Mouse (Mus musculus) liver, embryonic 15.5 days (tissue): ENCODE measurements around the gene Tmem192. TPM values are rescaled to one million over a fixed set of nuclear protein-coding genes. Genes with fewer than 3 reads are reported as not detected.
A peak's percentile ranks its signal among the peaks of the same experiment; 100 is the strongest.

ENCODE experiments used
- ATAC-seq: fragments of 200-750 bp; cut with Nextera tagmentation; 2 replicates; pipeline ENCODE4 v1.8.0; 2017; ENCODE audit warnings: moderate number of reproducible peaks, mild to moderate bottlenecking, moderate library complexity; ENCODE audit not compliant: insufficient read depth
- H3K27ac ChIP-seq: fragments of 300-500 bp; sonication (generic); replicated peaks from 2 replicates; pipeline ENCODE4 v1.5.1; 2015; ENCODE audit warnings: mild to moderate bottlenecking, inconsistent platforms
- H3K27me3 ChIP-seq: fragments of 300-500 bp; sonication (generic); 2 replicates; pipeline ENCODE4 v1.6.1; 2015; ENCODE audit warnings: mild to moderate bottlenecking, inconsistent platforms
- H3K36me3 ChIP-seq: fragments of 300-500 bp; sonication (generic); replicated peaks from 2 replicates; pipeline ENCODE4 v1.6.1; 2015; ENCODE audit warnings: moderate library complexity, mild to moderate bottlenecking, inconsistent platforms
- H3K4me1 ChIP-seq: fragments of 300-500 bp; sonication (generic); replicated peaks from 2 replicates; pipeline ENCODE4 v1.6.1; 2015; ENCODE audit warnings: inconsistent platforms
- H3K4me2 ChIP-seq: fragments of 300-500 bp; sonication (generic); 2 replicates; pipeline ENCODE4 v1.6.1; 2015; ENCODE audit warnings: moderate library complexity, mild to moderate bottlenecking, inconsistent platforms
- H3K4me3 ChIP-seq: fragments of 300-500 bp; sonication (generic); replicated peaks from 2 replicates; pipeline ENCODE4 v1.5.1; 2015; ENCODE audit warnings: mild to moderate bottlenecking, inconsistent platforms
- H3K9ac ChIP-seq: fragments of 300-500 bp; sonication (generic); 2 replicates; pipeline ENCODE4 v1.6.1; 2015; ENCODE audit warnings: moderate library complexity, mild to moderate bottlenecking, inconsistent platforms
- H3K9me3 ChIP-seq: fragments of 300-500 bp; sonication (generic); replicated peaks from 2 replicates; pipeline ENCODE4 v1.6.1; 2016; ENCODE audit warnings: inconsistent platforms
- WGBS: fragments of 180-500 bp; shearing (Covaris S2); methylation state at CpG from one replicate; pipeline ENCODE4 v1.1.7; 2015; ENCODE audit warnings: mixed read lengths; ENCODE audit not compliant: insufficient replicate concordance; 5-methylcytosine and 5-hydroxymethylcytosine counted together
- polyA plus RNA-seq: library from polyadenylated mRNA; unstranded; fragments of >200 nt; fragmentation: Nextera tagmentation; extraction: Ambion mirVana; gene quantifications from 2 replicates; pipeline ENCODE4 v1.2.1, GENCODE M21; 2015

Tmem192 gene
- polyA plus RNA-seq, 1 experiment from 2014 or later, result 11.9 TPM

- H3K4me1 ChIP-seq, result no peaks in the 10 kb centered on the region
- no peak overlapping the region for H3K27ac ChIP-seq
- H3K27me3 ChIP-seq, result no peaks in the 10 kb centered on the region
- no peak overlapping the region for H3K4me3 ChIP-seq
- no peak for ATAC-seq
- H3K4me2 ChIP-seq, result no peak overlapping the region
- H3K9ac ChIP-seq, result no peak overlapping the region
- WGBS, result 67% methylated on average over 6 of the region's 6 CpGs
- no peaks in the 10 kb centered on the region for H3K9me3 ChIP-seq
- no peaks in the 10 kb centered on the region for H3K36me3 ChIP-seq
Observed at GRCm38 (mm10) chr8:64928938-64929337, 18.0 kb upstream of the Tmem192 start.

- Histone ChIP-seq H3K36me3 (no peaks in the 10 kb centered on the region), H3K4me1 (no peaks in the 10 kb centered on the region), H3K27me3 (no peaks in the 10 kb centered on the region), H3K9ac (no peak overlapping the region), H3K27ac (no peak overlapping the region), H3K9me3 (no peaks in the 10 kb centered on the region), H3K4me3 (no peak overlapping the region), H3K4me2 (no peak overlapping the region)
- 58% methylated on average over 3 of the region's 3 CpGs for WGBS
- ATAC-seq, result no peak
Observed at GRCm38 (mm10) chr8:64934997-64935396, 12.0 kb upstream of the Tmem192 start.

- Histone ChIP-seq H3K4me2 (no peak overlapping the region), H3K27ac (no peak overlapping the region), H3K36me3 (no peaks in the 10 kb centered on the region), H3K9ac (no peak overlapping the region), H3K4me3 (no peak overlapping the region), H3K9me3 (no peaks in the 10 kb centered on the region), H3K4me1 (peaks cover 4% of the 10 kb centered on the region; the same call in 1 of the 2 replicates), H3K27me3 (peaks cover 15% of the 10 kb centered on the region; the same call in 1 of the 2 replicates)
- 63% methylated on average over 8 of the region's 8 CpGs for WGBS
- no peak for ATAC-seq
Observed at GRCm38 (mm10) chr8:64941019-64941418, 6.0 kb upstream of the Tmem192 start.

- Histone ChIP-seq H3K36me3 (no peaks in the 10 kb centered on the region), H3K4me1 (peaks cover 8% of the 10 kb centered on the region), H3K9ac (no peak overlapping the region), H3K9me3 (no peaks in the 10 kb centered on the region), H3K4me3 (no peak overlapping the region), H3K4me2 (no peak overlapping the region), H3K27ac (no peak overlapping the region), H3K27me3 (peaks cover 15% of the 10 kb centered on the region; the same call in 1 of the 2 replicates)
- no peak for ATAC-seq
- WGBS, result 14% methylated on average over 9 of the region's 9 CpGs
Observed at GRCm38 (mm10) chr8:64941495-64941894, 5.5 kb upstream of the Tmem192 start.

DNA sequence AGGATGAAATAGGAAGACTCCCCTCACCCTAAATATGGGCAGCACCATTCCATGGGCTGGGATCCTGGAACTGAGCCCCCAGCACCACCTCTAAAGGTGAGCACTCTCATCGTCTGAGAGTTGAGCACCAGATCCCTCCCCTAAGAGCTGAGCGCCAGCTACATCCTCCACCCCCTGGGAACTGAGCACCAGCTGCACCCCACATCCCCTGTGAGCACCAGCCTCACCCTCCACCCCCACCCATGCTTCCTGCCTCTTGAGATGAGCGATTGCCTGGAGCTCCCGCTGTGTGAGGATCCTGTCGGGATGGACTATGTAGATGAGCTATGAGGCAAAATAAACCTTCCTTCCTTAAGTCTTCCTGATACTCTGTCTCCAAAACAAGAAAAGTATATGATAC lies 4.0 kb upstream of the Tmem192 start:
- H3K9me3 ChIP-seq, result no peaks in the 10 kb centered on the region
- WGBS, result 16% methylated on average over 5 of the region's 5 CpGs
- ATAC-seq, result no peak

GRCm38 (mm10) chr8:64944831-64945230 lies 2.2 kb upstream of the Tmem192 start:
- no peak overlapping the region for H3K4me3 ChIP-seq
- 19% methylated on average over 5 of the region's 5 CpGs for WGBS
- no peak overlapping the region for H3K4me2 ChIP-seq
- peaks cover 15% of the 10 kb centered on the region; the same call in 1 of the 2 replicates for H3K27me3 ChIP-seq
- no peak overlapping the region for H3K27ac ChIP-seq
- no peaks in the 10 kb centered on the region for H3K36me3 ChIP-seq
- no peak overlapping the region for H3K9ac ChIP-seq
- peaks cover 19% of the 10 kb centered on the region for H3K4me1 ChIP-seq
- ATAC-seq, result no peak
- H3K9me3 ChIP-seq, result no peaks in the 10 kb centered on the region

More for the DNA sequence above, 4.0 kb upstream of the Tmem192 start:
- Histone ChIP-seq H3K4me1 (peaks cover 19% of the 10 kb centered on the region), H3K4me3 (no peak overlapping the region), H3K27ac (no peak overlapping the region), H3K9ac (no peak overlapping the region), H3K27me3 (peaks cover 15% of the 10 kb centered on the region; the same call in 1 of the 2 replicates), H3K4me2 (no peak overlapping the region), H3K36me3 (no peaks in the 10 kb centered on the region)

DNA sequence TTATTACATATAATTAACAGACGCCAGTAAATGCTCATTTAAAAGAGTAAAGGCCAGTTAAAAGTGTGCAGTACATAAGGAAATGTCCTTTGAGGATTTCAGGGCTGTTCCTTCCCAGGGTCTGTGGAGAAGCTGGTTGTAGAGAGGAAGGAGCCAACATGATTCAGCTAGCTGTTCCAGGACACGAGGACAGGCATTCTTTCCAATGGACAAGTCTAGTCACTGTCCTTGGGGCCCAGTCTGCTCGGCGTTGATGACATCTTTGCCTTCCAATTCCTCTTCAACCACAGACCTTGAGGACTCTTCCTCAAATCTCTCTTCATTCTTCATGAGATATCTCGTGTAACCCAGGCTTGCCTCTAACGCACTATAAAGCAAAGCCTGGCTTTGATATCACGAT lies 1.4 kb upstream of the Tmem192 start:
- Histone ChIP-seq H3K36me3 (no peaks in the 10 kb centered on the region), H3K27ac (no peak overlapping the region), H3K27me3 (peaks cover 15% of the 10 kb centered on the region; the same call in 1 of the 2 replicates), H3K9ac (no peak overlapping the region), H3K4me2 (0 out of 2 replicates have a peak overlapping the region, but pooled peaks have one; percentile 90), H3K4me1 (peaks cover 19% of the 10 kb centered on the region), H3K4me3 (no peak overlapping the region), H3K9me3 (no peaks in the 10 kb centered on the region)
- WGBS, result 34% methylated on average over 7 of the region's 7 CpGs
- no peak for ATAC-seq

- peak overlapping the region; percentile 90 for H3K4me2 ChIP-seq
- H3K27ac ChIP-seq, result no peak overlapping the region
- WGBS, result 32% methylated on average over 8 of the region's 8 CpGs
- no peaks in the 10 kb centered on the region for H3K9me3 ChIP-seq
- H3K36me3 ChIP-seq, result no peaks in the 10 kb centered on the region
- peak overlapping the region; percentile 75 for H3K4me3 ChIP-seq
- no peak for ATAC-seq
- H3K9ac ChIP-seq, result no peak overlapping the region
- H3K27me3 ChIP-seq, result peaks cover 15% of the 10 kb centered on the region; the same call in 1 of the 2 replicates
- peaks cover 19% of the 10 kb centered on the region for H3K4me1 ChIP-seq
Observed at GRCm38 (mm10) chr8:64946441-64946819, 555 bp upstream of the Tmem192 start.

- peaks cover 10% of the 10 kb centered on the region; the same call in 1 of the 2 replicates for H3K27me3 ChIP-seq
- peak overlapping the region; percentile 64 for H3K9ac ChIP-seq
- 8% methylated on average over 10 of the region's 10 CpGs for WGBS
- peak overlapping the region; percentile 75 for H3K4me3 ChIP-seq
- peak overlapping the region; percentile 83 for H3K27ac ChIP-seq
- no peaks in the 10 kb centered on the region for H3K36me3 ChIP-seq
- ATAC-seq, result no peak
- H3K4me2 ChIP-seq, result peak overlapping the region; percentile 90
- H3K9me3 ChIP-seq, result no peaks in the 10 kb centered on the region
- H3K4me1 ChIP-seq, result peaks cover 19% of the 10 kb centered on the region
Observed at GRCm38 (mm10) chr8:64947698-64948034, 681 bp downstream of the Tmem192 start.

- ATAC-seq, result no peak
- Histone ChIP-seq H3K4me3 (no peak overlapping the region), H3K27ac (no peak overlapping the region), H3K4me2 (no peak overlapping the region), H3K27me3 (peaks cover 3% of the 10 kb centered on the region; the same call in 1 of the 2 replicates), H3K4me1 (peaks cover 19% of the 10 kb centered on the region), H3K36me3 (no peaks in the 10 kb centered on the region), H3K9me3 (no peaks in the 10 kb centered on the region), H3K9ac (no peak overlapping the region)
- WGBS, result 73% methylated on average over 1 of the region's 1 CpGs
Observed at GRCm38 (mm10) chr8:64948371-64948770, 1.4 kb downstream of the Tmem192 start.

- no peaks in the 10 kb centered on the region for H3K36me3 ChIP-seq
- H3K27me3 ChIP-seq, result no peaks in the 10 kb centered on the region
- H3K9me3 ChIP-seq, result no peaks in the 10 kb centered on the region
- no peak for ATAC-seq
- no peak overlapping the region for H3K27ac ChIP-seq
- H3K9ac ChIP-seq, result no peak overlapping the region
- 81% methylated on average over 6 of the region's 6 CpGs for WGBS
- H3K4me1 ChIP-seq, result peaks cover 8% of the 10 kb centered on the region; the same call in 1 of the 2 replicates
- H3K4me3 ChIP-seq, result no peak overlapping the region
- no peak overlapping the region for H3K4me2 ChIP-seq
Observed at GRCm38 (mm10) chr8:64952101-64952500, 5.1 kb downstream of the Tmem192 start.

- no peaks in the 10 kb centered on the region for H3K27me3 ChIP-seq
- no peak overlapping the region for H3K4me3 ChIP-seq
- peaks cover 9% of the 10 kb centered on the region for H3K36me3 ChIP-seq
- no peak overlapping the region for H3K4me2 ChIP-seq
- 70% methylated on average over 9 of the region's 9 CpGs for WGBS
- ATAC-seq, result no peak
- H3K4me1 ChIP-seq, result no peaks in the 10 kb centered on the region
- no peak overlapping the region for H3K9ac ChIP-seq
- H3K27ac ChIP-seq, result no peak overlapping the region
- H3K9me3 ChIP-seq, result no peaks in the 10 kb centered on the region
Observed at GRCm38 (mm10) chr8:64959025-64959424, 12.0 kb downstream of the Tmem192 start.
